Comparison of ENCODE assay signal across 8 mouse cellular contexts in the genomic region with DNA sequence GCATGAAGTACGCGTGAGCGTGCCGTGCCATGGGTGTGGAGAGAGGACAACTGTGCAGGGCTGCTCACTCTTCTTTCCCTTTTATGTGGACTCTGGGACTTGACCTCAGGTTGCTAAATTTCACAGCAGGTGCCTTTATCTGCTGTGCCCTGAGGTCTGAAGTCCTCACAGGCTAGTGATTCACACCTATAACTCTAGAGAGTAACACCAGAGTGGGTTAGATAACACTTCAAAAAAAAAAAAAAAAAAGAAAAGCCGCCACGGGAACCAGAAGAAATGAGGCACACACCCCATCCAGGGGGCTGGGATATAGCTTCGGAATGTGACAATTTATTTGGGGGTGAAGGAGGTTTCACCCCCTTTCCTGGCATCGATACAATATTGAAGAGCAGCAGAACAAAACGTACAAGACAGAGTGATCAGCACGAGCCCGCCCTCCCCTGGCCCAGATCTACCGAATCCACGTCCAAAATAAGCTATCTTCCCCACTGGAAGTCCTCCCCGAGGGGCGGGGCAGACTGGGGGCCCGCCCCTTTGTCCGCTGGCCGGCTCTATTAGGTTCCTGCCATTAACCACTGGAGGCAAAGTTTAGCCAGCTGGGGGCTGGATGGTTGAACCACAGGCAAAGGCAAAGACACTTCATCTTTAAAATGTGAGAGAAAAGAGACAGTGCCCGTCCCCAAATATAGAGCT. TPM values are rescaled to one million over a fixed set of nuclear protein-coding genes. Genes with fewer than 3 reads are reported as not detected.
A peak's percentile ranks its signal among the peaks of the same experiment; 100 is the strongest.
DNase-seq lines count a peak whose midpoint lies in the region; ATAC-seq and TF ChIP-seq lines count a peak whose summit lies in the region.
"Had no signal": no experiment of that assay in that cellular context is flagged by ENCODE, and none has a peak within 500 bp of the region (broad histone marks: within the 10 kb centered on the region; RNA-seq: fewer than 3 reads in every experiment).

No protein-coding gene starts in this region.

- no peak overlapping the region for H3K4me3 ChIP-seq in liver, adult 2 months (ENCODE audit: insufficient read depth, low read depth, low read length)
- no peak overlapping the region for H3K4me3 ChIP-seq in liver, embryonic 12.5 days
- H3K4me3 ChIP-seq in midbrain, embryonic 16.5 days (ENCODE audit: low read depth, low read length) = no peak overlapping the region

- H3K27ac ChIP-seq in liver, adult 2 months (replicated peaks; ENCODE audit: insufficient read depth, low read depth, low read length) = no peak overlapping the region
- no peak overlapping the region for H3K27ac ChIP-seq in liver, embryonic 12.5 days
- H3K27ac ChIP-seq in midbrain, embryonic 16.5 days (ENCODE audit: low read length) = no peak overlapping the region

- H3K36me3 ChIP-seq in liver, adult 2 months (ENCODE audit: control insufficient read depth, insufficient read depth, low read length) = no peaks in the 10 kb centered on the region
- H3K36me3 ChIP-seq in liver, embryonic 12.5 days = peaks cover 35% of the 10 kb centered on the region
- peaks cover 10% of the 10 kb centered on the region for H3K36me3 ChIP-seq in midbrain, embryonic 16.5 days (ENCODE audit: control insufficient read depth, insufficient read depth, low read length)

- WGBS in liver, adult 2 months = 63% methylated on average over 19 of the region's 19 CpGs
- 48% methylated on average over 19 of the region's 19 CpGs for WGBS in liver, embryonic 12.5 days (ENCODE audit: insufficient replicate concordance)
- WGBS in midbrain, embryonic 16.5 days = 71% methylated on average over 19 of the region's 19 CpGs

- no peak overlapping the region for H3K9ac ChIP-seq in liver, adult 2 months (ENCODE audit: low read depth, low read length)
- no peak overlapping the region for H3K9ac ChIP-seq in liver, embryonic 12.5 days
- no peak overlapping the region for H3K9ac ChIP-seq in midbrain, embryonic 16.5 days (ENCODE audit: low read depth, low read length)

- ATAC-seq in liver, embryonic 12.5 days = no peak
- ATAC-seq in midbrain, embryonic 16.5 days = no peak

- H3K4me1 ChIP-seq in liver, adult 2 months (ENCODE audit: control insufficient read depth, insufficient read depth, low read length) = no peaks in the 10 kb centered on the region
- H3K4me1 ChIP-seq in liver, embryonic 12.5 days = peaks cover 34% of the 10 kb centered on the region
- peaks cover 31% of the 10 kb centered on the region for H3K4me1 ChIP-seq in midbrain, embryonic 16.5 days (ENCODE audit: control insufficient read depth, insufficient read depth, low read length)

- no peak for TF ChIP-seq CTCF in liver, adult 2 months (IDR thresholded peaks at IDR 0.05; ENCODE audit: low read depth, low read length)

- no peak for TF ChIP-seq POLR2A in liver, adult 2 months (IDR thresholded peaks at IDR 0.05; ENCODE audit: extremely low read depth, insufficient read depth, low read length)

- intact Hi-C loops in heart, postnatal 14 days (cut with DNase I) = no loop called here

- DNase-seq in liver, adult 2 months (ENCODE audit: extremely low read depth, low read depth, low spot score) = peak; percentile 34
- DNase-seq in cerebellum, postnatal 25 days = peak; percentile 34 to 54
- peak; percentile 75 to 82 for DNase-seq in heart, postnatal 14 days
- peak; percentile 66 to 78 for DNase-seq in lung, postnatal 4 days
- DNase-seq in left cerebral cortex, adult 8-10 months (ENCODE audit: low spot score in 2 of 2) = no peak

- H3K27me3 ChIP-seq in liver, adult 2 months (ENCODE audit: control insufficient read depth, insufficient read depth, low read length) = no peaks in the 10 kb centered on the region
- no peaks in the 10 kb centered on the region; the same call in none of the 2 replicates for H3K27me3 ChIP-seq in liver, embryonic 12.5 days (replicated peaks)
- no peaks in the 10 kb centered on the region for H3K27me3 ChIP-seq in midbrain, embryonic 16.5 days (ENCODE audit: control insufficient read depth, insufficient read depth, low read depth, low read length)

- no peaks in the 10 kb centered on the region for H3K9me3 ChIP-seq in liver, embryonic 12.5 days (replicated peaks)
- no peaks in the 10 kb centered on the region for H3K9me3 ChIP-seq in midbrain, embryonic 16.5 days (replicated peaks; ENCODE audit: control insufficient read depth, low read length, poor library complexity, severe bottlenecking)

- H3K4me2 ChIP-seq in liver, embryonic 12.5 days = no peak overlapping the region
- no peak overlapping the region for H3K4me2 ChIP-seq in midbrain, embryonic 16.5 days (ENCODE audit: low read length)

- H3K79me2 ChIP-seq in liver, adult 2 months (ENCODE audit: control insufficient read depth, insufficient read depth, low read length) = no peaks in the 10 kb centered on the region

RNA-seq across cellular contexts. Expression of gene Npcd, which starts 10.3 kb away (rescaled TPM):
- total RNA-seq in liver, adult 2 months (2014; rRNA removed) = not detected in 2 replicates
- 0.26 TPM in 1 of 2 replicates, not detected in the other for polyA plus RNA-seq in liver, adult 2 months (2012; rRNA removed)
- not detected in 2 replicates for polyA plus RNA-seq in liver, embryonic 12.5 days (2016; fragmentation: Nextera tagmentation; extraction: Ambion mirVana)
- total RNA-seq in heart, postnatal 14 days (2021) = under 1 TPM in 1 of 2 experiments, not detected in 1; 0.31 TPM
- 0.74 and 1.3 TPM in 2 replicates for polyA plus RNA-seq in midbrain, embryonic 16.5 days (2015; fragmentation: Nextera tagmentation; extraction: Ambion mirVana)
- total RNA-seq in left cerebral cortex, adult 8-10 months (2022) = 10 to 100 TPM; 14.8 to 25.9 (median 19.3) TPM
- polyA plus RNA-seq: heart, embryonic 14.5 days had no signal

RNA-seq across cellular contexts. Expression of gene Cbx6, which starts 10.8 kb away (rescaled TPM):
- total RNA-seq in liver, adult 2 months (2014; rRNA removed) = 1.2 and 1.8 TPM in 2 replicates
- polyA plus RNA-seq in liver, adult 2 months (2012; rRNA removed) = 2.9 and 3.7 TPM in 2 replicates
- polyA plus RNA-seq in liver, embryonic 12.5 days (2016; fragmentation: Nextera tagmentation; extraction: Ambion mirVana) = 11.2 and 11.7 TPM in 2 replicates
- total RNA-seq in heart, postnatal 14 days (2021) = 10 to 100 TPM; 35.4 to 36.8 TPM
- polyA plus RNA-seq in midbrain, embryonic 16.5 days (2015; fragmentation: Nextera tagmentation; extraction: Ambion mirVana) = 73.2 and 73.7 TPM in 2 replicates
- total RNA-seq in left cerebral cortex, adult 8-10 months (2022) = 100 to 1,000 TPM; 293 to 319 (median 310) TPM

RNA-seq across cellular contexts. Expression of gene Nptxr, which starts 19.2 kb away (rescaled TPM):
- 0.09 and 0.20 TPM in 2 replicates for total RNA-seq in liver, adult 2 months (2014; rRNA removed)
- polyA plus RNA-seq in liver, adult 2 months (2012; rRNA removed) = 0.11 and 0.19 TPM in 2 replicates
- 0.24 and 0.31 TPM in 2 replicates for polyA plus RNA-seq in liver, embryonic 12.5 days (2016; fragmentation: Nextera tagmentation; extraction: Ambion mirVana)
- total RNA-seq in heart, postnatal 14 days (2021) = 1 to 10 TPM; 2.1 to 2.6 TPM
- 55.0 and 62.1 TPM in 2 replicates for polyA plus RNA-seq in midbrain, embryonic 16.5 days (2015; fragmentation: Nextera tagmentation; extraction: Ambion mirVana)
- 100 to 1,000 TPM; 506 to 553 (median 527) TPM for total RNA-seq in left cerebral cortex, adult 8-10 months (2022)

RNA-seq across cellular contexts. Expression of gene Dnal4, which starts 46.1 kb away (rescaled TPM):
- 4.5 and 6.2 TPM in 2 replicates for total RNA-seq in liver, adult 2 months (2014; rRNA removed)
- polyA plus RNA-seq in liver, adult 2 months (2012; rRNA removed) = 14.2 and 14.9 TPM in 2 replicates
- 13.5 and 14.0 TPM in 2 replicates for polyA plus RNA-seq in liver, embryonic 12.5 days (2016; fragmentation: Nextera tagmentation; extraction: Ambion mirVana)
- 10 to 100 TPM; 21.6 to 22.2 TPM for total RNA-seq in heart, postnatal 14 days (2021)
- 69.0 and 76.5 TPM in 2 replicates for polyA plus RNA-seq in midbrain, embryonic 16.5 days (2015; fragmentation: Nextera tagmentation; extraction: Ambion mirVana)
- 10 to 100 TPM; 49.3 to 56.8 (median 52.9) TPM for total RNA-seq in left cerebral cortex, adult 8-10 months (2022)

Comparison
In these comparisons a context has a peak if more than half of its experiments do, and no peak if none do; other contexts are left out.
1. DNase-seq: peak in liver, adult 2 months (single experiment), cerebellum, postnatal 25 days (2 of 2), heart, postnatal 14 days (2 of 2) and lung, postnatal 4 days (2 of 2); none in left cerebral cortex, adult 8-10 months (0 of 2).
2. RNA of gene Npcd, which starts 10.3 kb away (total RNA-seq): 14.8 to 25.9 TPM in left cerebral cortex, adult 8-10 months; 0.31 TPM in heart, postnatal 14 days and not detected in liver, adult 2 months; every median in the first group is over 10 times any median in the second.
3. RNA of gene Cbx6, which starts 10.8 kb away (total RNA-seq): 293 to 319 TPM in left cerebral cortex, adult 8-10 months and 35.4 to 36.8 TPM in heart, postnatal 14 days; 1.2 to 1.8 TPM in liver, adult 2 months; every median in the first group is over 10 times any median in the second.
4. RNA of gene Nptxr, which starts 19.2 kb away (total RNA-seq): 506 to 553 TPM in left cerebral cortex, adult 8-10 months; 2.1 to 2.6 TPM in heart, postnatal 14 days and 0.09 to 0.20 TPM in liver, adult 2 months; every median in the first group is over 100 times any median in the second.